Mouse (Mus musculus) liver, postnatal 0 days (tissue): ENCODE data around the gene Mcl1.

ENCODE experiments used
- CTCF ChIP-seq: sonication (generic); IDR thresholded peaks from 2 replicates; pipeline ENCODE4 v1.5.1; 2016; ENCODE audit warnings: antibody characterized with exemption, low read depth
- EP300 ChIP-seq: IDR thresholded peaks from 2 replicates; pipeline ENCODE4 v1.6.1; 2016; ENCODE audit warnings: antibody characterized with exemption, low read depth, mild to moderate bottlenecking

- no peak for TF ChIP-seq CTCF
- no peak for TF ChIP-seq EP300
Observed at GRCm38 (mm10) chr3:95609195-95609594, 49.4 kb upstream of the Mcl1 start.
